Mouse (Mus musculus) forebrain, embryonic 14.5 days (tissue): ENCODE measurements at regions not wholly inside any gene's neighbourhood (a gene's known extent, or its start where the extent isn't known, plus 50 kb on each side); places are given as distances from the start of the nearest gene placed in this dataset.

Source experiments
- ATAC-seq: fragments of 200-750 bp; cut with Nextera tagmentation; 2 replicates; pipeline ENCODE4 v1.8.0; 2017; ENCODE audit warnings: mild to moderate bottlenecking, moderate library complexity
- DNase-seq: peaks from one replicate; pipeline ENCODE4 v3.0.0-alpha.2; 2015; ENCODE audit warnings: low spot score
- H3K27ac ChIP-seq: fragments of 300-500 bp; sonication (generic); 2 replicates; pipeline ENCODE4 v1.5.1; 2014; ENCODE audit warnings: low read depth, mild to moderate bottlenecking, control low read depth, low read length, moderate library complexity
- H3K27me3 ChIP-seq: fragments of 300-500 bp; sonication (generic); replicated peaks from 2 replicates; pipeline ENCODE4 v1.6.1; 2014; ENCODE audit warnings: low read length, control low read depth, mixed read lengths; ENCODE audit not compliant: control insufficient read depth, insufficient read depth
- H3K36me3 ChIP-seq: fragments of 300-500 bp; sonication (generic); 2 replicates; pipeline ENCODE4 v1.6.1; 2014; ENCODE audit warnings: low read length, control low read depth; ENCODE audit not compliant: control insufficient read depth, insufficient read depth
- H3K4me1 ChIP-seq: fragments of 300-500 bp; sonication (generic); 2 replicates; pipeline ENCODE4 v1.6.1; 2014; ENCODE audit warnings: antibody characterized with exemption, low read length, control low read depth; ENCODE audit not compliant: control insufficient read depth, insufficient read depth
- H3K4me2 ChIP-seq: fragments of 300-500 bp; sonication (generic); 2 replicates; pipeline ENCODE4 v1.6.1; 2014; ENCODE audit warnings: mild to moderate bottlenecking, control low read depth, low read length
- H3K4me3 ChIP-seq: fragments of 300-500 bp; sonication (generic); 2 replicates; pipeline ENCODE4 v1.5.1; 2014; ENCODE audit warnings: low read depth, low read length, control low read depth
- H3K9ac ChIP-seq: fragments of 300-500 bp; sonication (generic); 2 replicates; pipeline ENCODE4 v1.6.1; 2014; ENCODE audit warnings: mild to moderate bottlenecking, low read length, control low read depth, moderate library complexity
- H3K9me3 ChIP-seq: fragments of 300-500 bp; sonication (generic); replicated peaks from 2 replicates; pipeline ENCODE4 v1.6.1; 2016; ENCODE audit warnings: low read length, control low read depth, mixed read lengths; ENCODE audit not compliant: control insufficient read depth
- WGBS: fragments of 180-500 bp; shearing (Covaris S2); extraction: QIAGEN DNeasy Blood & Tissue Kit; methylation state at CpG from one replicate; pipeline ENCODE4 v1.1.7; 2014; 5-methylcytosine and 5-hydroxymethylcytosine counted together

DNA sequence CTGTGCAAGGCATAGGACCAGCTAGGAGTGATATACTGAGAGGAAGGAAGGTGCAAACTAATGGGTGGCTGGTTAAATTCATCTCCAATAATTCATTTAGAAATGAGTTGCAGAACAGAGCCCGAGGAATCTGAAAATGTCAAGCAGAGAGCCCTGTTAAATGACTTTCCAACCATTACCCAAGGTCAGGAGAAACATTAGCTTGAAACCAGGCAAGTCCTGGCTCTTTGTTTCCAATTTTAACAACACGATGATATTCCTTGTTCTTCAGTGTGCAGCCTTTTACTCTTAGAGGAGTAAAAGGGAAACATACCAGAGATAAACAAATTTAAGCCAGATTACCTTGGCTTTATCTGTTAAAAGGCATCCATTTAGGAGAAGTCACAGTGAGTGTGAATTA lies 2318.4 kb downstream of the Poteg start:
- WGBS, result 77% methylated on average over 2 of the region's 2 CpGs

DNA sequence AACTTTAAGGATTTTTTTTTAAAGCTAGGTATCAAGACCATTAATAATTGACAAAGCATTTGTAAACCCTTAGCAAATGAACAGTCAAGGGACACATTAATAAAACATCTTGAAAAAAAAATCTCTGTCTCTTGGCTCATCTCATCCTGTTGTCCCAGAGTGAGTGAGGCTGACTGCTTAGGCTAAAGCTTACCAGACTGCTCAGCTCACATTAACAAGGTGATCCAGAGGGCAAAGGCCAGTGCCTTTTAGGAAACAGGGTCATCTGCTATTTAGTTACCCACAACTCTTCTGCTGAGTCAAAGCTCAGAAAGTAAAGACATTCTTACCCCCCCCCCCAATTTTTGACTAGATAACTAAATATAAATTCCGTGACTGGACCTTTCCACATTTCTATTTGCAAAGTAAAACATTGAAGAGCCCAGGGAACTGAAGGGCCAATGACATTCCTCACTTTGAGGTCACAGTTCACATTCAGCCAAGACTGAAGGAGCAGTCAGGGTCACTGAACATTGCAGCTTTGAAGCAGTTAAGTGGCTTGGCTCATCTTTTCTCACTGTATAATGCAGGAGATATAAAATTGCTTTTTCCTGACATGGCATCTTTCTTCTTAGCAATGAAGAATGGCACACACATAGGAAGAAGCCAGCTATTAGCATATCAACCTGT lies 2318.9 kb downstream of the Poteg start:
- no peak overlapping the region for H3K4me3 ChIP-seq
- DNase-seq, result no peak
- no peaks in the 10 kb centered on the region for H3K9me3 ChIP-seq
- no peaks in the 10 kb centered on the region for H3K4me1 ChIP-seq
- WGBS, result 85% methylated on average over 1 of the region's 1 CpGs
- ATAC-seq, result no peak
- H3K27ac ChIP-seq, result no peak overlapping the region
- H3K36me3 ChIP-seq, result no peaks in the 10 kb centered on the region
- no peaks in the 10 kb centered on the region for H3K27me3 ChIP-seq
- H3K4me2 ChIP-seq, result no peak overlapping the region
- H3K9ac ChIP-seq, result no peak overlapping the region

More for the DNA sequence above, 2318.4 kb downstream of the Poteg start:
- Histone ChIP-seq H3K4me1 (no peaks in the 10 kb centered on the region), H3K36me3 (no peaks in the 10 kb centered on the region), H3K27me3 (no peaks in the 10 kb centered on the region), H3K4me2 (no peak overlapping the region), H3K27ac (no peak overlapping the region), H3K9ac (no peak overlapping the region), H3K9me3 (no peaks in the 10 kb centered on the region), H3K4me3 (no peak overlapping the region)
- ATAC-seq (no peak), DNase-seq (no peak)

DNA sequence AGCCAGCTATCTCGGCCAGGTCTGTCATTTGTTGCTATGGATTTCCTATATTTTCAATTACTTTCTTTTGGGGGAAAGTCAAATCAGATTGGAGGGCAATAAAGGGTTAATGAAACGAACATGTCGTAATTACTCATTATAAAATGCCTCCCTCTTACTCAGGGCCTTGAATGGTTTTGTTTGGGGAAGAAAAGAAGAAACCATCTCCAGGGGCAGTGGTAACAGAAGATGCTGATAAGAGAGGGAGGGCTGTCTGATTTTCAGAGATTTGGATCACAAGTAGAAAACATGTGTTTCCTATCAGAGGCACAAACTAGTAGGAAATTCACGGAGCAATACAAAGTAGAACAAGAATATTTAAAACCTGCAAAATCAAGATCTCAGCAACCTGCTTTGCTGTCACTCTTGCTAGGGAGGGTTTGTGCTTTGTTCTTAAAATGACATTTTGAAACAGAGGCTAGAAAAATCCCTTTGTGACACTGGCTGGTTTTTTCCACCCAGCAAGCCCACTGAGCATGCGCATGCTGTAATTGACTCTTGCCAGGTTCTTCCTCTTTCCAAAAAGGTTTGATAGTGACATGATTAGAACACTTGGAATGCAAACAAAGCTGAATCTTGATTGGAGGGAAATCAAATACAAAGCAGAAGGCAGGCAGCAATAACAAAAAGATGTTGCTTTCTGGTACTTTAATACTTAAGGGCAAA lies 2329.8 kb downstream of the Poteg start:
- Histone ChIP-seq H3K27me3 (no peaks in the 10 kb centered on the region), H3K4me3 (no peak overlapping the region), H3K9me3 (no peaks in the 10 kb centered on the region), H3K4me1 (no peaks in the 10 kb centered on the region), H3K9ac (peak overlapping the region; percentile 17; the same call in 1 of the 2 replicates), H3K27ac (no peak overlapping the region), H3K4me2 (no peak overlapping the region; the same call in 1 of the 2 replicates), H3K36me3 (no peaks in the 10 kb centered on the region)
- DNase-seq (peak; percentile 62), ATAC-seq (no peak)
- 44% methylated on average over 5 of the region's 5 CpGs for WGBS

DNA sequence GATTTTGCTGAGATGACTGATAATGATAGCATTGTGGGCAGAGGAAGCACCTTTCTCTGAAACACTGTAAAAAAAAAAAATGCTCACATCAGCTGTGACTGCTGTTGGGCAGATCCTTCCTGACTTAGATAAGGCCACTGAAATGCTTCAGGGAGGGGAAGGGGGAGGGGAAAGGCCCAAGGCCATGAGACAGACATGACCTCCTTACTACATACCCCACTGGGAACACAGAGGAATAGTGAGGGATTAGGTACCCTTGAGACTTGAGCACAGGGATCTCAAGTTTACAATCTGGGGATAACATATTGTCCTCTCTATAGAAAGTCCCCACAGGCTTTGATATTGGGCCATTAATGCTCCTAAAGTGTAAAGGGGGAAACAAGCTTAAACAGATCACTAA lies 2341.7 kb downstream of the Poteg start:
- no peak for DNase-seq
- H3K36me3 ChIP-seq, result no peaks in the 10 kb centered on the region
- H3K27me3 ChIP-seq, result no peaks in the 10 kb centered on the region
- H3K4me3 ChIP-seq, result no peak overlapping the region
- no peak overlapping the region for H3K4me2 ChIP-seq
- H3K27ac ChIP-seq, result no peak overlapping the region
- no peaks in the 10 kb centered on the region for H3K9me3 ChIP-seq
- H3K4me1 ChIP-seq, result no peaks in the 10 kb centered on the region
- no peak overlapping the region for H3K9ac ChIP-seq
- no peak for ATAC-seq

DNA sequence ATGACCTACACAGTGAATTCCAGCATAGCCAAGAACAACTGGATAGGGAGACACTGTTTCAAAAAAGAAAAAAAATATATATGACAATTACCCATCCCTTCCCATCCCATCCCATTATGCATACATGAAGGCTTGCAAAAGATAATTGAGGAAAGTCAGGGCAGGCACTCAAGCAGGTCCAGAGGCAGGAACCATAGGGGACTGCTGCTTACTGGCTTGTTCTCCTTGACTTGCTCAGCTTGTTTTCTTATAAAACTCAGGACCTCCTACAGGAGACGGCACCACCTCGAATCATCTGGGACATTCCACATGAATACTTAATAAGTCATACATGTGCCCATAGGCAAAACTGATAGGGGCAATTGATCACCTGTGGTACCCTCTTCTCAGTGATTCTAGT lies 2342.6 kb downstream of the Poteg start:
- no peak overlapping the region for H3K4me3 ChIP-seq
- ATAC-seq (peak; percentile 34; the same call in 1 of the 2 replicates), DNase-seq (peak; percentile 22)
- WGBS, result 90% methylated on average over 2 of the region's 2 CpGs
- no peak overlapping the region for H3K27ac ChIP-seq
- H3K36me3 ChIP-seq, result no peaks in the 10 kb centered on the region
- H3K4me2 ChIP-seq, result no peak overlapping the region
- H3K9ac ChIP-seq, result no peak overlapping the region
- H3K4me1 ChIP-seq, result no peaks in the 10 kb centered on the region
- H3K27me3 ChIP-seq, result no peaks in the 10 kb centered on the region
- H3K9me3 ChIP-seq, result no peaks in the 10 kb centered on the region

DNA sequence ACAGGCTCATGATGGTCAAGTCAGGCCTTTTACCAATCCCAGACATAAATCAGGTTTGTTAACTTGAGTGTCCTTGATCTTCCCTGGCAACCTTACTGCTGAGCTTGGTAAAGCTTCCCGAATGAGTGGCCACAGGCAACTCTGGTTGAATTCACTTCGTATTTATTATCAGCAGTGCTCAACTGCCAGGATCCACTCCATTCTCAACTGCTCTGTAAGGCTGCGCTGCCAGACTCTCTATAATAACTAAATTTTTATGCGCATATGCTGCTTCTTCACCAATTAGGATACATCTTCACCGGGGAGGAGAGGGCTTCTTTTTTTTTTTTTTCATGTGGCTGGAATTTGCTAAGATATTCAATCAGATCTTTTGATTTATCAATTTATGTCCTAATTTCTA lies 2359.8 kb downstream of the Poteg start:
- H3K9ac ChIP-seq, result no peak overlapping the region
- WGBS, result 64% methylated on average over 5 of the region's 5 CpGs
- DNase-seq (peak; percentile 27), ATAC-seq (no peak)
- no peak overlapping the region for H3K27ac ChIP-seq
- no peaks in the 10 kb centered on the region for H3K36me3 ChIP-seq
- H3K4me1 ChIP-seq, result no peaks in the 10 kb centered on the region
- H3K27me3 ChIP-seq, result no peaks in the 10 kb centered on the region
- H3K4me3 ChIP-seq, result no peak overlapping the region
- no peak overlapping the region for H3K4me2 ChIP-seq
- no peaks in the 10 kb centered on the region for H3K9me3 ChIP-seq

DNA sequence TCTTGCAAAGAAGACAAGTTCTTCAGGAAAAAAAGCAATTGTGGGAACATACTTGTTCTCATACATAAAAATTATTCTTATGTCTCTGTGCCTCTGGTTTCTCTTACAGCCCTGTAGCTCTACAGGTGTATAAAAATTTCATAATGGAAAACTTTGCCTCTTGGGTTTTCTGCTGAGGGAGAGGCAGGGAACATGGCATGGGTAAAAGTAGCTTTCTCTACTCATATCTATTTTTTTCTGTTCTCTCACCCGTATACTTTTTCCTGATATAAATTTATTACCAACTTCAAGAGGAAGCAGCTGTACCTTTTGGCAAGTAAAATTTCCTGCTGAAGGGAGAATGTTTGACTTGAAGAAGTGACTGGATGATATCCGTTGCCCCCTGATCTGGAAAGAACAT lies 2388.6 kb downstream of the Poteg start:
- no peak for DNase-seq
- WGBS, result 93% methylated on average over 2 of the region's 2 CpGs

More for the DNA sequence above, 2388.6 kb downstream of the Poteg start:
- Histone ChIP-seq H3K36me3 (no peaks in the 10 kb centered on the region), H3K27me3 (no peaks in the 10 kb centered on the region), H3K4me3 (no peak overlapping the region), H3K4me2 (no peak overlapping the region), H3K4me1 (no peaks in the 10 kb centered on the region), H3K9ac (no peak overlapping the region), H3K9me3 (no peaks in the 10 kb centered on the region), H3K27ac (no peak overlapping the region)
- ATAC-seq, result no peak
